Mouse (Mus musculus): ENCODE measurements at regions not wholly inside any gene's neighbourhood (a gene's known extent, or its start where the extent isn't known, plus 50 kb on each side); places are given as distances from the start of the nearest gene placed in this dataset.

DNA sequence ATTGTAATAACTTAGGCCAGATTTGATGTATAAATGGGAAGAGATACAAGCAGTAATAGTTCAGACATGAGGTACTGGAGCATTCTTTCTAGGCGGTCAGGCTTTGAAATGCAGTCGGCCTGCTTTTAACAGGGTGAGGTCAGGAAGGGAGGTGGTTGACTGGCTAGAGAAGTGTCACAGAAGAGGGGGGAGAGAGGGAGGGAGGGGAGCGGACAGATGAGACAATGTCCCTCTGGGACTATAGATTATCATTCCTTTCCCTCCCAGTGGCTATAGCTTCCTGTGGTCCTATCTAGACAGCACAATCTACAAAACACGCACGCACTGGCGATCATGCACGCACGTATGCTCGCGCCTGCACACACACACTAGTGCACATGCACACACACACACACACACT lies 200.7 kb upstream of the Fat1 start:
- TF ChIP-seq CTCF (IDR thresholded peaks at IDR 0.05; ENCODE audit: control insufficient read depth, insufficient read depth, insufficient replicate concordance, low read depth, low read length) (no peak), POLR2A (IDR thresholded peaks at IDR 0.05; ENCODE audit: control insufficient read depth, low read depth, low read length) (no peak)
